Mouse (Mus musculus): ENCODE measurements around the gene Acbd7. TPM values are rescaled to one million over a fixed set of nuclear protein-coding genes. Genes with fewer than 3 reads are reported as not detected.

Acbd7 gene
- polyA plus RNA-seq (2012; rRNA removed): 1.3 and 1.4 TPM in 2 replicates

DNA sequence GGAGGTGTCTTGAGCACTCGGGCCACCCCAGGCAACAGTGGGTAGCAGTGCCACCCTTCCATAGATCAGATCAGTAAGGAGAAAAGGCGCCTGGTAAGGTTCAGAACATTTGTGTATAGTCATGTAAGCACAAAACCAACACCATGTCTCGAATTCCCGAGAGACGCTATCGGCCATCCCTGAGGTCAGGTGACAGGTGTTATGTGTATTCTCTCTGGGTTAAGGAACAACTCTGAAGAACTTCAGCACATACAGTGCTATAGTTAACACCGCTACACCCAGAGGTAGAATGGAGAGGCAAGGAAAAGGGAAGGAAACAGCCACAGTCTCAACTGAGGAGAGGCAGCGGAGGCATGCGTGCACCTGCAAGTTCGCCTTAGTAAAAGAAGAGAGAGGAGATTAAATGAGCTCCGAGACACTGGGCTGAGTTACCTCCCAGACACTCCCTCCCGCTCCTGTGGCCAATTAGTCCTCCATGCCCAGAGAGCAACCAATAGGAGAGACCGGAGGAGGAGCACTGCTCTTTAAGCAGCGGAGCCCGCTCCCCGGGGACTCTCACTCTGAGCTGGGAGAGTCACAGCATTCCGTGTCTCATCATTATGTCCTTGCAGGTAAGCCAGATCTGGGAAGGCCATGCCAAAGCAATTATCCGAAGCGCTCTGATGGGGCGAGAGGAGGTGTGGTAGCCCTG, at the start of gene Acbd7:
Gene Acbd7 (plus strand): TSS at position 558 of the 691 bp plus-strand sequence.

DNA sequence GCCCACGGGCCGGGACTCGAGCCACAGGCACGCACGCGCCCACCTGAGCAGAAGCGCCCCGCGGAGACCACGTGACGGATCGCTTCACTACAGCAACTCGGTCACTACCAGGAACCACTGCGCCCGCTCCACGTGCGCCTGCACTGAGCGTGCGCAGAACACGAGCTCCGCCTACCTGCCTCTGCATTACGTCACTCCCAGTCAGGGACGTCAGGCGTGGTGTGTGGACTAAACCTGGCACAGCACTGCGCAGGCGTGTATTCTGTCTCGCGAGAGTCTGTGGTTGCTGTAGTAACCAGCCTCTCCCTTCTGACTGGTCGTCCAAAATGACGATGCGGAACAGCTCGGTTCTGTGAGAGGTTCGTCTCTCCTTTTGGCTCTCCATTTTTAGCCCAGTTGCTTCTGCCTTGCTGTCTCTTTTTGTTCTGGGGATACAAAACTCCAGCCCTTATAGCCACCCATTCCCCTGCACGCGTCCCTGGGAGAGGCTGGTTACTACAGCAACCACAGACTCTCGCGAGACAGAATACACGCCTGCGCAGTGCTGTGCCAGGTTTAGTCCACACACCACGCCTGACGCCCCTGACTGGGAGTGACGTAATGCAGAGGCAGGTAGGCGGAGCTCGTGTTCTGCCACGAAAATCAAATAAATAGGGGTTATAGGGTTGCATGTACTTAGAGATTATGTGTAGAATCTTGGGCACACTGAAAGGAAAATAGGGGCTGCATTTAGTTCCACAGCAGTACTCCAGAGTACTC, 3.3 kb upstream of the Acbd7 start, which contains the start of gene Rpp38:
Gene Rpp38 (minus strand): TSS at position 160 of the 759 bp plus-strand sequence.

Other genes with a start within 250 kb of the Acbd7 start
- 37.9 and 42.6 TPM in 2 replicates for gene Fam171a1, start 221.9 kb upstream of the Acbd7 start, polyA plus RNA-seq (2012; rRNA removed)
- gene Nmt2, start 52.0 kb upstream of the Acbd7 start, polyA plus RNA-seq (2012; rRNA removed): 31.2 and 34.4 TPM in 2 replicates
- gene Rpp38, start 3.5 kb upstream of the Acbd7 start, polyA plus RNA-seq (2012; rRNA removed): 12.8 and 14.3 TPM in 2 replicates
- 0.05 TPM in 1 of 2 replicates, not detected in the other for gene Olah, start 61.0 kb downstream of the Acbd7 start, polyA plus RNA-seq (2012; rRNA removed)
- 1.4 and 1.6 TPM in 2 replicates for gene Meig1, start 86.5 kb downstream of the Acbd7 start, polyA plus RNA-seq (2012; rRNA removed)
- gene Dclre1c, start 88.0 kb downstream of the Acbd7 start, polyA plus RNA-seq (2012; rRNA removed): 13.7 and 15.2 TPM in 2 replicates
- 9.2 and 12.3 TPM in 2 replicates for gene Suv39h2, start 138.9 kb downstream of the Acbd7 start, polyA plus RNA-seq (2012; rRNA removed)
- 6.8 and 7.7 TPM in 2 replicates for gene Gm45902, start 176.6 kb downstream of the Acbd7 start, polyA plus RNA-seq (2012; rRNA removed)
- 73.5 and 79.9 TPM in 2 replicates for gene Hspa14, start 176.6 kb downstream of the Acbd7 start, polyA plus RNA-seq (2012; rRNA removed)
- gene Cdnf, start 176.9 kb downstream of the Acbd7 start, polyA plus RNA-seq (2012; rRNA removed): 0.32 and 0.44 TPM in 2 replicates
- 30.2 and 38.9 TPM in 2 replicates for gene Fam107b, start 234.3 kb downstream of the Acbd7 start, polyA plus RNA-seq (2012; rRNA removed)

Measured in central nervous system, embryonic 14 days (tissue).